Mouse (Mus musculus): Measurements from ENCODE around the gene Fpr3. TPM values are rescaled to one million over a fixed set of nuclear protein-coding genes. Genes with fewer than 3 reads are reported as not detected.

Gene Fpr3
- polyA plus RNA-seq, 1 experiment from 2014 or later: not detected

- no peaks in the 10 kb centered on the region for H3K4me1 ChIP-seq (ENCODE audit: control insufficient read depth, low read depth, low read length)
- peak; percentile 21; the same call in 1 of the 2 replicates for ATAC-seq (ENCODE audit: low read depth)
- H3K9me3 ChIP-seq (replicated peaks; ENCODE audit: control insufficient read depth, low read length): no peaks in the 10 kb centered on the region
- no peak overlapping the region for H3K4me3 ChIP-seq (ENCODE audit: low read depth, low read length)
- no peak overlapping the region for H3K9ac ChIP-seq (ENCODE audit: low read depth, low read length)
- H3K36me3 ChIP-seq (ENCODE audit: control insufficient read depth, insufficient read depth): no peaks in the 10 kb centered on the region
- peaks cover 6% of the 10 kb centered on the region for H3K27me3 ChIP-seq (ENCODE audit: control insufficient read depth, insufficient read depth, low read depth, low read length)
- no peak overlapping the region for H3K27ac ChIP-seq (ENCODE audit: low read length)
- WGBS (ENCODE audit: insufficient replicate concordance): 20% methylated on average over 55 of the region's 55 CpGs
- no peak overlapping the region for H3K4me2 ChIP-seq (ENCODE audit: low read depth, low read length)
These were observed 37.5 kb upstream of the Fpr3 start for GRCm38 (mm10) chr17:17849906-17850712.

GRCm38 (mm10) chr17:17855064-17855838, 32.4 kb upstream of the Fpr3 start, which contains the start of gene Has1:
Gene Has1 (minus strand): TSS chr17:17855205.
- Histone ChIP-seq H3K4me3 (ENCODE audit: low read depth, low read length) (no peak within 1 kb of the TSS), H3K36me3 (ENCODE audit: control insufficient read depth, insufficient read depth) (no peaks in the 10 kb centered on the region), H3K4me2 (ENCODE audit: low read depth, low read length) (no peak within 1 kb of the TSS), H3K9me3 (replicated peaks; ENCODE audit: control insufficient read depth, low read length) (no peaks in the 10 kb centered on the region), H3K9ac (ENCODE audit: low read depth, low read length) (no peak within 1 kb of the TSS), H3K27me3 (ENCODE audit: control insufficient read depth, insufficient read depth, low read depth, low read length) (peaks cover 3% of the 10 kb centered on the region), H3K27ac (ENCODE audit: low read length) (no peak within 1 kb of the TSS), H3K4me1 (ENCODE audit: control insufficient read depth, low read depth, low read length) (no peaks in the 10 kb centered on the region)
- no peak for ATAC-seq (ENCODE audit: low read depth)
- 42% methylated on average over 8 of the region's 8 CpGs for WGBS (ENCODE audit: insufficient replicate concordance)

- peak; percentile 32; the same call in 1 of the 2 replicates for ATAC-seq (ENCODE audit: low read depth)
- Histone ChIP-seq H3K4me3 (ENCODE audit: low read depth, low read length) (no peak overlapping the region), H3K9ac (ENCODE audit: low read depth, low read length) (no peak overlapping the region), H3K9me3 (replicated peaks; ENCODE audit: control insufficient read depth, low read length) (no peaks in the 10 kb centered on the region), H3K27me3 (ENCODE audit: control insufficient read depth, insufficient read depth, low read depth, low read length) (no peaks in the 10 kb centered on the region), H3K4me2 (ENCODE audit: low read depth, low read length) (no peak overlapping the region), H3K36me3 (ENCODE audit: control insufficient read depth, insufficient read depth) (no peaks in the 10 kb centered on the region), H3K4me1 (ENCODE audit: control insufficient read depth, low read depth, low read length) (no peaks in the 10 kb centered on the region), H3K27ac (ENCODE audit: low read length) (no peak overlapping the region)
- 64% methylated on average over 1 of the region's 1 CpGs for WGBS (ENCODE audit: insufficient replicate concordance)
These were observed 31.0 kb upstream of the Fpr3 start for GRCm38 (mm10) chr17:17856612-17857011.

GRCm38 (mm10) chr17:17857446-17857845, 30.2 kb upstream of the Fpr3 start:
- Histone ChIP-seq H3K9me3 (replicated peaks; ENCODE audit: control insufficient read depth, low read length) (no peaks in the 10 kb centered on the region), H3K4me1 (ENCODE audit: control insufficient read depth, low read depth, low read length) (no peaks in the 10 kb centered on the region), H3K4me3 (ENCODE audit: low read depth, low read length) (no peak overlapping the region), H3K36me3 (ENCODE audit: control insufficient read depth, insufficient read depth) (no peaks in the 10 kb centered on the region), H3K27ac (ENCODE audit: low read length) (no peak overlapping the region), H3K9ac (ENCODE audit: low read depth, low read length) (no peak overlapping the region), H3K27me3 (ENCODE audit: control insufficient read depth, insufficient read depth, low read depth, low read length) (no peaks in the 10 kb centered on the region), H3K4me2 (ENCODE audit: low read depth, low read length) (no peak overlapping the region)
- WGBS (ENCODE audit: insufficient replicate concordance): 50% methylated on average over 1 of the region's 1 CpGs
- no peak for ATAC-seq (ENCODE audit: low read depth)

- H3K27me3 ChIP-seq (ENCODE audit: control insufficient read depth, insufficient read depth, low read depth, low read length): no peaks in the 10 kb centered on the region
- H3K4me2 ChIP-seq (ENCODE audit: low read depth, low read length): no peak overlapping the region
- H3K36me3 ChIP-seq (ENCODE audit: control insufficient read depth, insufficient read depth): no peaks in the 10 kb centered on the region
- ATAC-seq (ENCODE audit: low read depth): no peak
- WGBS (ENCODE audit: insufficient replicate concordance): 53% methylated on average over 3 of the region's 3 CpGs
- H3K27ac ChIP-seq (ENCODE audit: low read length): no peak overlapping the region
- no peaks in the 10 kb centered on the region for H3K4me1 ChIP-seq (ENCODE audit: control insufficient read depth, low read depth, low read length)
- H3K9me3 ChIP-seq (replicated peaks; ENCODE audit: control insufficient read depth, low read length): no peaks in the 10 kb centered on the region
- no peak overlapping the region for H3K9ac ChIP-seq (ENCODE audit: low read depth, low read length)
- H3K4me3 ChIP-seq (ENCODE audit: low read depth, low read length): no peak overlapping the region
These were observed 27.5 kb upstream of the Fpr3 start for GRCm38 (mm10) chr17:17860110-17860509.

GRCm38 (mm10) chr17:17862360-17862759, 25.3 kb upstream of the Fpr3 start:
- no peaks in the 10 kb centered on the region for H3K36me3 ChIP-seq (ENCODE audit: control insufficient read depth, insufficient read depth)
- H3K9ac ChIP-seq (ENCODE audit: low read depth, low read length): no peak overlapping the region
- no peak overlapping the region for H3K4me2 ChIP-seq (ENCODE audit: low read depth, low read length)
- H3K27me3 ChIP-seq (ENCODE audit: control insufficient read depth, insufficient read depth, low read depth, low read length): no peaks in the 10 kb centered on the region
- no peak for ATAC-seq (ENCODE audit: low read depth)
- H3K4me1 ChIP-seq (ENCODE audit: control insufficient read depth, low read depth, low read length): no peaks in the 10 kb centered on the region
- no peaks in the 10 kb centered on the region for H3K9me3 ChIP-seq (replicated peaks; ENCODE audit: control insufficient read depth, low read length)
- H3K4me3 ChIP-seq (ENCODE audit: low read depth, low read length): no peak overlapping the region
- 45% methylated on average over 1 of the region's 1 CpGs for WGBS (ENCODE audit: insufficient replicate concordance)
- no peak overlapping the region for H3K27ac ChIP-seq (ENCODE audit: low read length)

GRCm38 (mm10) chr17:17865168-17865567, 22.5 kb upstream of the Fpr3 start:
- Histone ChIP-seq H3K9me3 (replicated peaks; ENCODE audit: control insufficient read depth, low read length) (no peaks in the 10 kb centered on the region), H3K27me3 (ENCODE audit: control insufficient read depth, insufficient read depth, low read depth, low read length) (no peaks in the 10 kb centered on the region), H3K4me3 (ENCODE audit: low read depth, low read length) (no peak overlapping the region), H3K4me1 (ENCODE audit: control insufficient read depth, low read depth, low read length) (no peaks in the 10 kb centered on the region), H3K27ac (ENCODE audit: low read length) (no peak overlapping the region), H3K36me3 (ENCODE audit: control insufficient read depth, insufficient read depth) (no peaks in the 10 kb centered on the region), H3K4me2 (ENCODE audit: low read depth, low read length) (no peak overlapping the region), H3K9ac (ENCODE audit: low read depth, low read length) (no peak overlapping the region)
- ATAC-seq (ENCODE audit: low read depth): peak; percentile 40; the same call in 1 of the 2 replicates
- 25% methylated on average over 2 of the region's 2 CpGs for WGBS (ENCODE audit: insufficient replicate concordance)

GRCm38 (mm10) chr17:17866801-17867469, 20.7 kb upstream of the Fpr3 start:
- H3K9ac ChIP-seq (ENCODE audit: low read depth, low read length): no peak overlapping the region
- H3K36me3 ChIP-seq (ENCODE audit: control insufficient read depth, insufficient read depth): no peaks in the 10 kb centered on the region
- no peak overlapping the region for H3K27ac ChIP-seq (ENCODE audit: low read length)
- peak; percentile 52; the same call in 1 of the 2 replicates for ATAC-seq (ENCODE audit: low read depth)
- no peak overlapping the region for H3K4me2 ChIP-seq (ENCODE audit: low read depth, low read length)
- H3K9me3 ChIP-seq (replicated peaks; ENCODE audit: control insufficient read depth, low read length): no peaks in the 10 kb centered on the region
- H3K4me3 ChIP-seq (ENCODE audit: low read depth, low read length): no peak overlapping the region
- WGBS (ENCODE audit: insufficient replicate concordance): 58% methylated on average over 11 of the region's 11 CpGs
- H3K4me1 ChIP-seq (ENCODE audit: control insufficient read depth, low read depth, low read length): no peaks in the 10 kb centered on the region
- H3K27me3 ChIP-seq (ENCODE audit: control insufficient read depth, insufficient read depth, low read depth, low read length): no peaks in the 10 kb centered on the region

Data from liver, embryonic 16.5 days (tissue).